Mouse (Mus musculus) inflammation-experienced regulatory T-cells, adult 6 months (primary cell): ENCODE measurements around the gene Ccdc7a. TPM values are rescaled to one million over a fixed set of nuclear protein-coding genes. Genes with fewer than 3 reads are reported as not detected.
"Not testable (repeated sequence)": the region's sequence is repeated elsewhere in the genome, so short reads cannot be mapped to it uniquely, and the experiment has no call there.

Experiments used
- ATAC-seq: one replicate; pipeline ENCODE4 v1.8.0; 2017
- polyA plus RNA-seq, 3 experiments: library from polyadenylated mRNA; unstranded; fragments of 100-300 nt; shearing (Covaris generic); gene quantifications; one replicate each; pipeline ENCODE4 v1.2.1; 2017

Ccdc7a gene
- polyA plus RNA-seq = 1 to 10 TPM in 1 of 3 experiments, under 1 TPM in 1, not detected in 1; 0.38 to 2.0 TPM

DNA sequence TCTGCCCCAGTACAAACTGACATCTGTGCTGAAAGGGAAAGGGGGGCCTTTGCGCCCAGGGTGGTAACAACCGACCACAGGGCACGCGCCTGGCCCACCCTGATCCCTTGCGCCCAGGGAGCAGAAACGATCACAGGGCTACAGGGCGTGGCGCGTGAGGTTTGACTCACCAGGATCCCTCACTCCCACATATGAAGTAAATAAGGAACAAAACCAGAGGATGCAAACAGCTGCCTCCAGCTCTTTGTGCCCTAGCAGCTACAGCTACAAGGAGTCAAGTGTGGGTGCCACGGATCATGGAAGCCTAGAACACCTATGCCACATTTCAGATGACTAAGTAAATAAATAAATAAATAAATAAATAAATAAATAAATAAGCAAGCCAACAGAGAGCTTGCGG, at the start of gene Ccdc7a:
Gene Ccdc7a, minus strand, starts transcription at position 101 of the 400 bp plus-strand sequence.
- not testable (repeated sequence) for ATAC-seq

- ATAC-seq = not testable (repeated sequence)
Measured at GRCm38 (mm10) chr8:129066834-129067233, 1.5 kb upstream of the Ccdc7a start, which contains the start of gene Ccdc7b. Gene Ccdc7b, plus strand, starts transcription at chr8:129067134.

DNA sequence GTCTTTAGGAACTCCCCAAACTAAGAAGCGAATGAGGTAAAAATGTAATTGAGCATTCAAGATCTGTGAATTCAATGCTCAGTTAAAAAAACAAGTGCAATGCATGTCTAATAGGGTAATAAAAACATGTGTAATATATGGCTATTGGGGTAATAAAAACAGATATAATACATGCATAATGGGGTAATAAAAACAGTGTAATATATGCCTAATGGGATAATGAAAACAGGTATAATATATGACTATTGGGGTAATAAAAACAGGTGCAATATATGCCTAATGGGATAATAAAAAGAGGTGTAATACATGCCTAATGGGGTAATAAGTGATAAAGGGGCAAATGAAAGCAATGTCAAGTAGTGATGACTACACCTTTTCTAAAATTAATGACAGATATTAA, 73.9 kb downstream of the Ccdc7a start:
- no peak for ATAC-seq

DNA sequence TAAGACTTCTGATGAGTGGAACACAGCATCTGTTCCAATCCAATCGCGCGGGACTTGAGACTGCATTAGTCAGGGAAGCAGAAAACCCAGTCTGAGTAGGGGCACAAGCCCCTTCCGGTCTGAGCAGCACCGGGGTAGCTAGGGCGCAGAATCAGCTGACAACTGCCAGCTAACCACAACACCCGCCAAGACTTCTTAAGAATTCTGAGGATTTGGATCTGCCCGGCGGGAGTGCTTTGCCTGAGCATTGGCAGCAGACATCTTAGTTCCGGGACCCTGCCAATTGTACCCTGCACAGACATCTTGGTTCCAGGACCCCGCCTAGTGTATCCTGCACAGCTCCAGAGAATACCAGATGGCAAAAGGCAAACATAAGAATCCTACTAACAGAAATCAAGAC, 116.4 kb downstream of the Ccdc7a start:
- ATAC-seq = not testable (repeated sequence)

- not testable (repeated sequence) for ATAC-seq
Measured at GRCm38 (mm10) chr8:128941022-128941641, 124.2 kb downstream of the Ccdc7a start.

DNA sequence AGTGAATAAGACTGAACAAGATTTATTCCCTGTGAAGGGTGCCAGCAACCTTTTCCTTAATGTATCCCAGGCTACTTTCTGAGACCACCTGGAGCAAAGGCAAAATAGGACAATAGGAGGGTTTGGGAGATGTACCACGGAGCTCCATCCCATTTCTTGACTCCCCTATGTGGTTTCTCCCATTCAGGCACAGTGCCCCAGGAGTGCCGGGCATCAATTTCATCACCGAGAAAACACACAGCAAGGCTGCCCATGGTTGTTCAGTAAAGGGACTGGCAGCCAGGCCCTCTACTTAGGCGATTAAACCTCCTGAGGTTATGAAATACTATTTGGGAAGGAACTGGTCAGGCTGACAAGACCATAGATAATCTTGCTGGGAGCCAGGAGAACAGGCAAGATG, 131.9 kb downstream of the Ccdc7a start:
- no peak for ATAC-seq

- ATAC-seq = no peak
Measured at GRCm38 (mm10) chr8:128882719-128883118, 182.6 kb downstream of the Ccdc7a start.

DNA sequence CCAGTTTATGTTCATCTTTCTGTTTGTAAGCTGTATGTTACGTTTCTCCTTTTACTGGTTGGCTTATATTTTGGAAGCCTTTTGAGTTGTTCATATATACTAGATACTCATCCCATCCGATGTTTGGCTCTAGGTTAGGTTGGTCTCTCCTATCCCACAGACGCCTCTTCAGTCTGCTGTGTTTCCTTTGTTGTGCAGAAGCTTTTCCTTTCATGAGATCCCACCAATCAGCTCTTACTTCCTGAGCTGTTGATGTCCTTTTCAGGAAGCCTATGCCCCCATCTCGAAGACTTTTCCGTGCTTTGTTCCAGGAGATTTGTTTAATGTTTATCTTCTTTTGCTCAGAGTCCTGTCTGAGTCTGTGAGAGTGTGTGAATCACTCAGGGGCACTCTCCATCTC, 221.6 kb downstream of the Ccdc7a start:
- ATAC-seq = no peak

DNA sequence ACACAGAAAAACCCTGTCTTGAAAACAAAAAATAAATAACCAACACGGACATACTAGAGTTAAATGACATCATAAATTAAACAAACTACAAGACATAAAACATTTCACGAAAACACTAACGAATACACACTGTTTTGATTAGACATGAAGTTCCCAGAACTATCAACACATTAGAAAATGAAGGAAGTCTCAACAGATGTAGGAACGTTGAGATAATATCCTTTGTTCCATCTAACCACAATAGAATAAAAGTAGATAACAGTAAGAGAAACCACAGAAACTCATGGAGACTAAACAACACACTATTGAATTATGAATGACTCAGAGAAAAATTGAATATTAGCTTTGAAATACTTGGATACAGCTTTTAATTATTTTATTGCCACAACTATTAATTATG, 252.8 kb downstream of the Ccdc7a start:
- no peak for ATAC-seq

GRCm38 (mm10) chr8:128798594-128798993, 266.7 kb downstream of the Ccdc7a start, which contains the start of gene Gm3952:
Gene Gm3952, minus strand, starts transcription at chr8:128798694.
- no peak for ATAC-seq

GRCm38 (mm10) chr8:128735692-128736091, 329.6 kb downstream of the Ccdc7a start:
- no peak for ATAC-seq

DNA sequence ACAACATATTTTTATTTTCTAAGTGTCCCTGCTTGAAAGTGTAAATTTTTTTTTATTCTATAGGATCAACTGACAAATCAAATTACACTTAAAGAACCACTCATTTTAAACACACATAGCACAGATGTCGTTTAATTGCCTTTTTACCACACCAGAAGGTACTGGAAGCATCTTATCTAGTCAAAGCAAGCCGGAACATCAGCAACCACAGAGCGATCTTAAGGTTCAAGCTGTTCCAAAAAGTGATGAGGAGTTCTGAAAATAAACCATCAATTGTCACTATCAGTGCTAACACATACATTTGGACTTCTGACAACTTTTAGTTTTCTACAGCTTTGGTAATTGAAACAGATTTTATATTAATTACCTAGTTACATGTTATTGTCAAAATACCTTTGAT, 331.2 kb downstream of the Ccdc7a start:
- no peak for ATAC-seq

DNA sequence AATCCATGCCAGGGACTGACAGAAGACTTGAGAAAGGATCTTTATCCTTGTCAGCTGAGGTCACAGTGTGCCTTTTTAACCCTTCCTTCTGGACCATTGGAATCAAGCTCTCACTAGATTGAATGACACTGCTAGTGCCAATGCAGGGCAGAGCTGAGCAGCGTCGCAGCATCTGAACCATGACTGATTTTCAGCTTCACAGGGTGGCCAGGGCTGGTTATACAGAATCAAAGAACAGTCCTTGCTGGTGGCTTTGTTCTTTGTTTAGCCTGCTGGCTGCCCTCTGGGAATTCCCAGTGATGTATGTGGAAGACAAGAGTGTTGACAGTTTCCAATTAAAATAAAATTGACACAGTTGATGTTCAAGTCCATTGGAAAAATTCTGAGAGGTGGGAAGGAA, 333.1 kb downstream of the Ccdc7a start:
- no peak for ATAC-seq

DNA sequence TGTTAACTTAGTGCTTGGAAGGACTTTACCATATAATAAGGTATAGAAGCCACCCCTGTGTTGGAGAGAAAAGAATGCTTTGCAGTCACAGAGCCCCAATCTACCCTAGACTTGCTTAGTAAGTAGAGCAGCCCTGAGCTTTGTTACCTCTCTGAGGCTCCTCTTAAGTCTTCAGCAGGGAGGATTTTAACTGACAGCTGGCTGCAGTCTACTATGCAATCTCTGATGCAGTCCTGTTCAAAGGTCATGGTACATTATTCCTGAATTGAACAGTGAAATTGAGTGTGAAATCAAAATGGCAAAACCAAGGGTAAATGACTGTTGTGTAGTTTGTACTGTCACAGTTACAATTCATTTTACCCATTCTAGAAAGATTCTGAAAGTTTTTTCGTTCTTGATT, 338.1 kb downstream of the Ccdc7a start:
- ATAC-seq = no peak

- ATAC-seq = peak; percentile 55
Measured at GRCm38 (mm10) chr8:128724819-128725218, 340.5 kb downstream of the Ccdc7a start.

GRCm38 (mm10) chr8:128716184-128716583, 349.1 kb downstream of the Ccdc7a start:
- ATAC-seq = no peak

DNA sequence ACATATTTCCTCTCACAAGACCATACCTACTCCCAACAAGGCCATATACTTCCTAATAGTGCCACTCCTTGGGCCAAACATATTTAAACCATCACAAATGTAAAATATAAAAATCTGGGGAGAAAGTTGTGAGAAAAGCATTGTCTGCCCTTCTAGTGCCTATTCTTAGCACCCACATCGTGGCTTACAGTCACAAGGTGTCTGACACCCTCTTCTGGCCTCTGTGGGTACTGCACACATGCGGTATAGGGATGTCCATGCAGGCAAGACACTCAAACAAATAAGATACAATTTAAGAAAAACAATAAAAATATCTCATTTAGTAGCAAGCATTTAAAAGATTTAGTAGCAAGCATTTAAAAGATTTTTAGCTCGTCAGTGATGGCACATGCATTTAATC, 356.1 kb downstream of the Ccdc7a start:
- ATAC-seq = peak; percentile 88

GRCm38 (mm10) chr8:128704836-128705235, 360.5 kb downstream of the Ccdc7a start:
- no peak for ATAC-seq

DNA sequence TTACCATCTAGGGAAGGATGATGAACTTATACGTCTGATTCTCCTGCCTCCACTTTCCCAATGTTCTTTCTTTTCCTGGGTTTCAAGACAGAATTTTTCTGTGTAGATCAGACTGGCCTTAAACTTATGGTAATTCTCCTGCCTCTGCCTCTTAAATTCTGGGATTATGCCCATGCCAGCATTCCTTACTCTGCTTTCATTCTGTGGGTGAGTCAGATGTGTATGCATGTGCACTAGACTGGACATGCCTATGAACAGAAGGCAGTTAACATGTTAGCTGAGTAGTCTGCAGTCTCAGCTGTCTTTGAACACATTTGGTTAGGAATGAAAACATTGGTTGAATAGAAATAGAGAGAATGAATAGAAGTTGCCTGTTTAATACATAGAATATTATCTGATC, 360.9 kb downstream of the Ccdc7a start:
- ATAC-seq = no peak

GRCm38 (mm10) chr8:128697945-128698344, 367.4 kb downstream of the Ccdc7a start:
- no peak for ATAC-seq

- no peak for ATAC-seq
Measured at GRCm38 (mm10) chr8:128696701-128697397, 368.5 kb downstream of the Ccdc7a start.

DNA sequence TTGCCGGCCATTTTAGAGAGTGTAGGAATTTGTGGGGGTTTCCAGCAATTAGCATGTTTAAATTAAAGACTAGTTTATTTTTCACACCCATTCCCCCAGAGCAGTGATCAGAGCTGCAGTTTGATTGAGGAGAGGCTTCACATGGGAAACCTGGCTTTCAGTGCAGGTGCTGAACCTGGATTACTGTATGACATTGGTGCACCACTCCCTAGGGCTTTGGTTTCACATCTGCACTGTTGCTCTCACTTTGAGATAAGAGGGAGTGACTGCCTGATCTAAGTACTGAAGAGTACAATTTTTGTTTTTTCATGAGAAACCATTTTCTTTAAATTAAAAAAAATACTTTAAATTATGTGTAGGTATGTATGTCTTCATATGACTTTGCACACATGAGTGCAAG, 375.3 kb downstream of the Ccdc7a start:
- no peak for ATAC-seq

DNA sequence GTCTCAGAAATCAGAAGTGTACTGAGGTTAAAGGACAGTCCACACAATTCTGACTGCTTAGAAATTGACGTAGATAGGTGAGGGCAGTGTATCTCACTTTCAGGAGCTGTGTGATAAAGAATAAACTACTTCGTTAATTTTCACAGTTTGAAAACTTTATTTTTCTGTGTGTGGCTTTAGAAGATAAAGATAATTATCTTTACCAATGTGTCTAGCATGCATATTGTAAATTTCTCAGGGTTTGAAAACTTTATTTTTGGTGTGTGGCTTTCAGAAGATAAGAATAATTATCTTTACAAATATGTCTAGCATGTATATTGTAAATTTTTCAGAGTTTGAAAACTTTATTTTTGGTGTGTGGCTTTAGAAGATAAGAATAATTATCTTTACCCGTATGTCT, 376.6 kb downstream of the Ccdc7a start:
- ATAC-seq = no peak

DNA sequence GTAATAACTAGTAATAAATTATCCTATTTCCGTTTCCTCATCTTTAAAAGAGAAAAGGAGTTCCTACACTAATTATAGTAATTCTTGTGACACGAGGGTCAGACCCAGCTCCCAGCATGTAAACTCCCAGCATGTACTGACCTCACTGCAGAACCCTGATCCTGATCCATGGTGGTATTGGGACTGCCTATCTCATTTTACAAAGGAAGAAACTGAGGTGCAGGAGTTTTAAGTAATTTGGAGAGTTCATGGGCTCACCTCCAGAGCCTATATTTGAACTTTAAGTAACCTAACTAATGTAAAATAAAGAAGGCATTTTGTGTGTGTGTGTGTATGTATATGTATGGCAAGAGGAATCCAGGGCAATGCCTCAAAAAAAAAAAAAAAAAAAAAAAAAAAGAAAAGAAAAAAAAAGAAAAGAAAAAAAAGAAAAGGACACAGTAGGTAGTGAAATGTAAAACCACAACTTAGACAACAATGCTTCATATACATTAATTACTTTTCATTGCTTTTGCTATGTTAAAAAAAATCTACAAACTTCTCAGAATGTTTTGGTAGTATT, 378.8 kb downstream of the Ccdc7a start:
- ATAC-seq = no peak
